Mouse (Mus musculus) urinary bladder, postnatal 14 days (tissue): ENCODE results near the gene Itpr2.

ENCODE experiments used
- DNase-seq: peaks from one replicate; pipeline ENCODE4 v3.0.0; 2021; ENCODE audit warnings: low spot score

Gene Itpr2

GRCm38 (mm10) chr6:146155156-146155734 is 346.8 kb downstream of the Itpr2 start:
- DNase-seq, result no peak

GRCm38 (mm10) chr6:146152843-146153242 is 349.2 kb downstream of the Itpr2 start:
- DNase-seq, result no peak

- no peak for DNase-seq
Measured at GRCm38 (mm10) chr6:146140966-146141585, 360.9 kb downstream of the Itpr2 start.

GRCm38 (mm10) chr6:146140171-146140570 is 361.9 kb downstream of the Itpr2 start:
- no peak for DNase-seq

- DNase-seq, result no peak
Measured at GRCm38 (mm10) chr6:146136646-146137045, 365.4 kb downstream of the Itpr2 start.

- no peak for DNase-seq
Measured at GRCm38 (mm10) chr6:146136244-146136643, 365.8 kb downstream of the Itpr2 start.

GRCm38 (mm10) chr6:146135291-146135690 is 366.7 kb downstream of the Itpr2 start:
- DNase-seq, result no peak

- DNase-seq, result no peak
Measured at GRCm38 (mm10) chr6:146133921-146134320, 368.1 kb downstream of the Itpr2 start.

- DNase-seq, result no peak
Measured at GRCm38 (mm10) chr6:146129066-146129465, 373.0 kb downstream of the Itpr2 start.

- DNase-seq, result no peak
Measured at GRCm38 (mm10) chr6:146126823-146127681, 375.0 kb downstream of the Itpr2 start.

GRCm38 (mm10) chr6:146125621-146126020 is 376.4 kb downstream of the Itpr2 start:
- no peak for DNase-seq

- no peak for DNase-seq
Measured at GRCm38 (mm10) chr6:146124479-146124878, 377.5 kb downstream of the Itpr2 start.

GRCm38 (mm10) chr6:146123656-146124055 is 378.4 kb downstream of the Itpr2 start:
- DNase-seq, result no peak

- DNase-seq, result no peak
Measured at GRCm38 (mm10) chr6:146120172-146120571, 381.9 kb downstream of the Itpr2 start.

- DNase-seq, result no peak
Measured at GRCm38 (mm10) chr6:146114731-146115302, 387.2 kb downstream of the Itpr2 start.

- no peak for DNase-seq
Measured at GRCm38 (mm10) chr6:146114071-146114470, 388.0 kb downstream of the Itpr2 start.

GRCm38 (mm10) chr6:146113085-146113484 is 388.9 kb downstream of the Itpr2 start:
- DNase-seq, result no peak

- no peak for DNase-seq
Measured at GRCm38 (mm10) chr6:146112211-146112610, 389.8 kb downstream of the Itpr2 start.

GRCm38 (mm10) chr6:146111781-146112180 is 390.2 kb downstream of the Itpr2 start:
- no peak for DNase-seq

GRCm38 (mm10) chr6:146110832-146111741 is 390.9 kb downstream of the Itpr2 start:
- no peak for DNase-seq

GRCm38 (mm10) chr6:146110425-146110824 is 391.6 kb downstream of the Itpr2 start:
- DNase-seq, result no peak

GRCm38 (mm10) chr6:146108695-146109094 is 393.3 kb downstream of the Itpr2 start:
- DNase-seq, result no peak
